ENCODE assay signal across 16 mouse cellular contexts in the genomic region with DNA sequence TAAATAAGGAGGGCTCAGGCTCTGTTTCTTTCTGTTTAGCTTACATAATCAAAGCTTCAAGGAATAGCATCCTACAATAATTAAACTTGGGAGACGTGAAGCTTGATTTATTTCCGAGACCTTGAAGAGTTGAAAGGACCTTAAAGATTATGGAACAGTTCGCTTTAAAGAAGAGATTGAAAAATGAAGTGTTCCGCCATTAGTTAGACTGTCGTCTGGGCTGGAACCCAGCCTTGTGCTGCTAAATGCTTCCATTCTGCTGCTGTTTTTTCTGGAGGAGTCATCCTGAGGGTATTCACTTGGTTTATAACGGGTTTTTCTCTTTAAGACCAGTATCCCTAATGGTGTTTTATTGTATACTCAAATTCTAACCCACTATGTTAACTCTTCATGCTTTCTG.
"Had no signal": no experiment of that assay in that cellular context is flagged by ENCODE, and none has a peak within 500 bp of the region (broad histone marks: within the 10 kb centered on the region; RNA-seq: fewer than 3 reads in every experiment).

No protein-coding gene starts in this region.

- H3K27me3 ChIP-seq: neural tube, embryonic 12.5 days; neural tube, embryonic 13.5 days; stomach, embryonic 15.5 days had no signal

- H3K9ac ChIP-seq: neural tube, embryonic 12.5 days; neural tube, embryonic 13.5 days; stomach, embryonic 15.5 days had no signal

- H3K36me3 ChIP-seq: neural tube, embryonic 12.5 days; neural tube, embryonic 13.5 days; stomach, embryonic 15.5 days had no signal

- DNase-seq: retina, postnatal 1 day; right cerebral cortex, adult 18-20 months; right cerebral cortex, postnatal 14 days; right cerebral cortex, postnatal 25 days; right cerebral cortex, postnatal 4 days; spleen, adult 18-20 months; thymus, adult 18-20 months; thymus, adult 2 months; thymus, postnatal 14 days; thymus, postnatal 25 days; thymus, postnatal 36 days; thymus, postnatal 4 days had no signal

- H3K4me3 ChIP-seq: neural tube, embryonic 12.5 days; neural tube, embryonic 13.5 days; stomach, embryonic 15.5 days had no signal

- H3K4me2 ChIP-seq: neural tube, embryonic 12.5 days; neural tube, embryonic 13.5 days; stomach, embryonic 15.5 days had no signal

- H3K27ac ChIP-seq: neural tube, embryonic 12.5 days; neural tube, embryonic 13.5 days; stomach, embryonic 15.5 days; stomach, postnatal 0 days had no signal

- H3K9me3 ChIP-seq: neural tube, embryonic 12.5 days; neural tube, embryonic 13.5 days; stomach, embryonic 15.5 days had no signal

- H3K4me1 ChIP-seq: neural tube, embryonic 12.5 days; stomach, embryonic 15.5 days had no signal
